Mouse (Mus musculus): ENCODE data around the gene 9230102O04Rik. TPM values are rescaled to one million over a fixed set of nuclear protein-coding genes. Genes with fewer than 3 reads are reported as not detected.

9230102O04Rik gene
- polyA plus RNA-seq, 1 experiment from 2014 or later: 0.69 TPM

GRCm38 (mm10) chr2:9877966-9878563 is 11.3 kb downstream of the 9230102O04Rik start:
- Histone ChIP-seq H3K4me1 (replicated peaks) (peaks cover 34% of the 10 kb centered on the region), H3K36me3 (no peaks in the 10 kb centered on the region), H3K4me3 (peak overlapping the region; percentile 35), H3K4me2 (peak overlapping the region; percentile 62), H3K27me3 (peaks cover 41% of the 10 kb centered on the region), H3K27ac (replicated peaks) (peak overlapping the region; percentile 17; the same call in 1 of the 2 replicates), H3K9ac (no peak overlapping the region), H3K9me3 (no peaks in the 10 kb centered on the region)
- no peak for ATAC-seq (ENCODE audit: low FRiP score, low read depth)
- WGBS: 1% methylated on average over 19 of the region's 19 CpGs

- Histone ChIP-seq H3K4me1 (replicated peaks) (peaks cover 28% of the 10 kb centered on the region), H3K9ac (0 out of 2 replicates have a peak overlapping the region, but pooled peaks have one; percentile 10), H3K36me3 (no peaks in the 10 kb centered on the region), H3K27me3 (peaks cover 49% of the 10 kb centered on the region), H3K4me3 (peak overlapping the region; percentile 35), H3K27ac (replicated peaks) (no peak overlapping the region), H3K9me3 (no peaks in the 10 kb centered on the region), H3K4me2 (peak overlapping the region; percentile 62)
- no peak for ATAC-seq (ENCODE audit: low FRiP score, low read depth)
- 2% methylated on average over 35 of the region's 35 CpGs for whole genome bisulfite sequencing
Measured at GRCm38 (mm10) chr2:9877326-9877690, 12.0 kb downstream of the 9230102O04Rik start.

- Histone ChIP-seq H3K9ac (no peak overlapping the region), H3K4me1 (replicated peaks) (peaks cover 24% of the 10 kb centered on the region), H3K9me3 (no peaks in the 10 kb centered on the region), H3K36me3 (no peaks in the 10 kb centered on the region), H3K27me3 (peaks cover 53% of the 10 kb centered on the region), H3K4me3 (peak overlapping the region; percentile 35), H3K4me2 (peak overlapping the region; percentile 62), H3K27ac (replicated peaks) (no peak overlapping the region)
- WGBS: 1% methylated on average over 31 of the region's 31 CpGs
- no peak for ATAC-seq (ENCODE audit: low FRiP score, low read depth)
Measured at GRCm38 (mm10) chr2:9876621-9877325, 12.6 kb downstream of the 9230102O04Rik start.

- H3K4me2 ChIP-seq: peak overlapping the region; percentile 62; the same call in 1 of the 2 replicates
- ATAC-seq (ENCODE audit: low FRiP score, low read depth): no peak
- H3K9ac ChIP-seq: no peak overlapping the region
- H3K4me3 ChIP-seq: peak overlapping the region; percentile 35
- no peak overlapping the region for H3K27ac ChIP-seq (replicated peaks)
- peaks cover 58% of the 10 kb centered on the region for H3K27me3 ChIP-seq
- H3K9me3 ChIP-seq: no peaks in the 10 kb centered on the region
- WGBS: 8% methylated on average over 12 of the region's 12 CpGs
- peaks cover 16% of the 10 kb centered on the region for H3K4me1 ChIP-seq (replicated peaks)
- no peaks in the 10 kb centered on the region for H3K36me3 ChIP-seq
Measured at GRCm38 (mm10) chr2:9875676-9876357, 13.5 kb downstream of the 9230102O04Rik start.

- Histone ChIP-seq H3K9ac (no peak overlapping the region), H3K27me3 (peaks cover 64% of the 10 kb centered on the region)
Measured at GRCm38 (mm10) chr2:9875220-9875619, 14.1 kb downstream of the 9230102O04Rik start.

GRCm38 (mm10) chr2:9874467-9875219 is 14.7 kb downstream of the 9230102O04Rik start:
- Histone ChIP-seq H3K4me1 (replicated peaks) (peaks cover 15% of the 10 kb centered on the region), H3K9me3 (no peaks in the 10 kb centered on the region), H3K4me3 (peak overlapping the region; percentile 20), H3K9ac (no peak overlapping the region), H3K27me3 (peaks cover 66% of the 10 kb centered on the region), H3K4me2 (peak overlapping the region; percentile 39), H3K36me3 (no peaks in the 10 kb centered on the region), H3K27ac (replicated peaks) (0 out of 2 replicates have a peak overlapping the region, but pooled peaks have one; percentile 7)
- WGBS: 4% methylated on average over 39 of the region's 39 CpGs
- ATAC-seq (ENCODE audit: low FRiP score, low read depth): no peak

More at GRCm38 (mm10) chr2:9875220-9875619, 14.1 kb downstream of the 9230102O04Rik start:
- WGBS: 6% methylated on average over 4 of the region's 4 CpGs
- no peak for ATAC-seq (ENCODE audit: low FRiP score, low read depth)
- Histone ChIP-seq H3K4me3 (peak overlapping the region; percentile 35; the same call in 1 of the 2 replicates), H3K27ac (replicated peaks) (no peak overlapping the region), H3K36me3 (no peaks in the 10 kb centered on the region), H3K4me2 (peak overlapping the region; percentile 39), H3K4me1 (replicated peaks) (peaks cover 15% of the 10 kb centered on the region), H3K9me3 (no peaks in the 10 kb centered on the region)

- Histone ChIP-seq H3K4me2 (peak overlapping the region; percentile 39), H3K4me1 (replicated peaks) (peaks cover 12% of the 10 kb centered on the region; the same call in 1 of the 2 replicates), H3K36me3 (no peaks in the 10 kb centered on the region), H3K9ac (no peak overlapping the region), H3K27me3 (peaks cover 64% of the 10 kb centered on the region), H3K9me3 (no peaks in the 10 kb centered on the region), H3K27ac (replicated peaks) (0 out of 2 replicates have a peak overlapping the region, but pooled peaks have one; percentile 7), H3K4me3 (no peak overlapping the region; the same call in 1 of the 2 replicates)
- no peak for ATAC-seq (ENCODE audit: low FRiP score, low read depth)
- WGBS: 17% methylated on average over 2 of the region's 2 CpGs
Measured at GRCm38 (mm10) chr2:9873757-9874156, 15.6 kb downstream of the 9230102O04Rik start.

GRCm38 (mm10) chr2:9872682-9873081 is 16.7 kb downstream of the 9230102O04Rik start:
- 4% methylated on average over 12 of the region's 12 CpGs for WGBS
- ATAC-seq (ENCODE audit: low FRiP score, low read depth): no peak
- Histone ChIP-seq H3K9ac (no peak overlapping the region), H3K27me3 (peaks cover 62% of the 10 kb centered on the region), H3K4me1 (replicated peaks) (peaks cover 12% of the 10 kb centered on the region; the same call in 1 of the 2 replicates), H3K27ac (replicated peaks) (no peak overlapping the region), H3K9me3 (no peaks in the 10 kb centered on the region), H3K4me2 (peak overlapping the region; percentile 29), H3K36me3 (no peaks in the 10 kb centered on the region), H3K4me3 (peak overlapping the region; percentile 6; the same call in 1 of the 2 replicates)

- H3K27ac ChIP-seq (replicated peaks): no peak overlapping the region
- H3K9me3 ChIP-seq: no peaks in the 10 kb centered on the region
- 0 out of 2 replicates have a peak overlapping the region, but pooled peaks have one; percentile 1 for H3K4me3 ChIP-seq
- peak overlapping the region; percentile 29; the same call in 1 of the 2 replicates for H3K4me2 ChIP-seq
- ATAC-seq (ENCODE audit: low FRiP score, low read depth): no peak
- WGBS: 27% methylated on average over 6 of the region's 6 CpGs
- no peak overlapping the region for H3K9ac ChIP-seq
- H3K27me3 ChIP-seq: peaks cover 62% of the 10 kb centered on the region
- peaks cover 6% of the 10 kb centered on the region; the same call in 1 of the 2 replicates for H3K4me1 ChIP-seq (replicated peaks)
- no peaks in the 10 kb centered on the region for H3K36me3 ChIP-seq
Measured at GRCm38 (mm10) chr2:9871798-9872197, 17.5 kb downstream of the 9230102O04Rik start.

- Histone ChIP-seq H3K27ac (replicated peaks) (no peak overlapping the region), H3K4me1 (replicated peaks) (peaks cover 5% of the 10 kb centered on the region; the same call in 1 of the 2 replicates), H3K9ac (no peak overlapping the region), H3K36me3 (no peaks in the 10 kb centered on the region), H3K27me3 (peaks cover 62% of the 10 kb centered on the region), H3K4me3 (no peak overlapping the region), H3K9me3 (no peaks in the 10 kb centered on the region), H3K4me2 (peak overlapping the region; percentile 29)
- WGBS: 31% methylated on average over 4 of the region's 4 CpGs
- no peak for ATAC-seq (ENCODE audit: low FRiP score, low read depth)
Measured at GRCm38 (mm10) chr2:9871141-9871716, 18.1 kb downstream of the 9230102O04Rik start.

Data from hindbrain, embryonic 15.5 days (tissue).